Mouse (Mus musculus) CH12.LX (cell line): ENCODE results near the gene Rp9.

Experiments
- CTCF ChIP-seq, 2 experiments: IDR thresholded peaks in 1 of 2; conservative IDR thresholded peaks in 1 of 2; 2 replicates each; pipeline ENCODE4 v1.5.1; 2011 to 2012; ENCODE audit warnings: low read depth in 2 of 2, low read length in 2 of 2, improper control_type of control experiment in 1 of 2, inconsistent platforms in 1 of 2, mild to moderate bottlenecking in 1 of 2, moderate library complexity in 1 of 2
- HCFC1 ChIP-seq: IDR thresholded peaks from 2 replicates; pipeline ENCODE4 v1.6.1; 2012; ENCODE audit warnings: low read depth, mild to moderate bottlenecking, inconsistent platforms, low read length, improper control_type of control experiment
- JUND ChIP-seq: conservative IDR thresholded peaks from 2 replicates; pipeline ENCODE4 v1.6.1; 2011; ENCODE audit warnings: low read depth, low read length, improper control_type of control experiment
- MEF2A ChIP-seq: IDR thresholded peaks from 2 replicates; pipeline ENCODE4 v1.6.1; 2014; ENCODE audit warnings: low read depth, mild to moderate bottlenecking, inconsistent platforms, low read length, improper control_type of control experiment, borderline replicate concordance
- ZNF384 ChIP-seq: IDR thresholded peaks from 2 replicates; pipeline ENCODE4 v1.6.1; 2012; ENCODE audit warnings: low read depth, low read length, improper control_type of control experiment, inconsistent platforms

GRCm38 (mm10) chr9:22452697-22453096 lies 16.8 kb downstream of the Rp9 start:
- TF ChIP-seq HCFC1 (no peak), JUND (no peak), CTCF (conservative IDR thresholded peaks at IDR 0.05 in 1 of 2, IDR thresholded peaks at IDR 0.05 in 1 of 2; ENCODE audit: low read depth in 2 of 2, low read length in 2 of 2) (no peak), MEF2A (no peak), ZNF384 (no peak)
